Mouse (Mus musculus): ENCODE measurements around the gene Alox12. TPM values are rescaled to one million over a fixed set of nuclear protein-coding genes. Genes with fewer than 3 reads are reported as not detected.
A peak's percentile ranks its signal among the peaks of the same experiment; 100 is the strongest.

Gene Alox12
- polyA plus RNA-seq, 1 experiment, result 1.2 TPM

- Histone ChIP-seq H3K4me1 (replicated peaks; ENCODE audit: control insufficient read depth, insufficient read depth, low read length) (peaks cover 27% of the 10 kb centered on the region), H3K27ac (ENCODE audit: control insufficient read depth, insufficient read depth, low read length) (no peak overlapping the region), H3K36me3 (ENCODE audit: control insufficient read depth, insufficient read depth, low read length) (no peaks in the 10 kb centered on the region), H3K27me3 (ENCODE audit: control insufficient read depth, insufficient read depth, low read length) (peaks cover 6% of the 10 kb centered on the region; the same call in 1 of the 2 replicates), H3K4me3 (ENCODE audit: control insufficient read depth, insufficient read depth, low read length) (no peak overlapping the region)
- DNase-seq, result no peak
- TF ChIP-seq POLR2A (IDR thresholded peaks at IDR 0.05; ENCODE audit: control insufficient read depth, extremely low read depth, insufficient read depth, low read length, poor library complexity) (no peak), CTCF (IDR thresholded peaks at IDR 0.05; ENCODE audit: borderline replicate concordance, control insufficient read depth, extremely low read depth, insufficient read depth, low read length, poor library complexity) (no peak)
- WGBS, result 81% methylated on average over 18 of the region's 18 CpGs
These were observed 28.6 kb downstream of the Alox12 start for GRCm38 (mm10) chr11:70226602-70226890.

DNA sequence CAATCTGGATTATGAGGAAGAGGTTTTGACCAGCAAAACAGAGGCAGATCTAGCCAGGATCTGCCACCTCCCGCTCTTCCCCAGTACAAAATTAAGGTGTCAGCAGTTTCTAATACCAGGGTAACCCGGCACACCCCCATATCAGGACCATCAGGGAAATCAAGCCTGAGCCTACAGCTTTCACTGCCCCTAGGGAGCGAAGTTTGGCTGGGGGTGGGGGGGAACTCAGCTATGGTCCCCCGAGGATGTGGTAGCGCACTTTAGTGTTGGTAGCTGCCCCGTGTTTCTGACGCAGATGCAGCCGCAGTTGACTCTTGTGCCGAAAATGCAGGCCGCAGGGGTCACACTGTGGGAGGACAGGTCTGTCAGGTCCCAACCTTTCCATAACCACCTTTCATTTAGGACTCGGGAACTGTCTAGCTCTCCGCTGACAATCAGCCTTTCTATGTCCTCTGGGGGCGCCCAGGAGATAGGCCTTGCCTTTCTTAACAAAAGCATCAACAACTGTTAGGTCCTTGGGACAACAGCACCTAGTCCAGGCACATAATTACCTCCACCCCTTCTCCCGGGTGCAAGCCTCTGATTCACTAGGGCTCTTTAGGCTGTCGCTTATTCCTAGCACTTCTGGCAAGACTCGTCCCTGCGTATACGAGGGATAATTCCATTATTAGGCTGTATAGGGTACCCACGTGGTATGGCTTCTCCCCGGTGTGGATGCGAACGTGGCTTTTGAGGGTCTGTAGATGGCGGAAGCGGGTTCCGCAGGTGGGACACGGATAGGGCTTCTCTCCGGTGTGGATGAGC, 29.2 kb downstream of the Alox12 start:
- no peak overlapping the region for H3K4me3 ChIP-seq (ENCODE audit: control insufficient read depth, insufficient read depth, low read length)
- DNase-seq, result no peak
- H3K4me1 ChIP-seq (replicated peaks; ENCODE audit: control insufficient read depth, insufficient read depth, low read length), result peaks cover 30% of the 10 kb centered on the region
- 86% methylated on average over 27 of the region's 27 CpGs for WGBS
- H3K27ac ChIP-seq (ENCODE audit: control insufficient read depth, insufficient read depth, low read length), result no peak overlapping the region
- no peaks in the 10 kb centered on the region for H3K36me3 ChIP-seq (ENCODE audit: control insufficient read depth, insufficient read depth, low read length)
- H3K27me3 ChIP-seq (ENCODE audit: control insufficient read depth, insufficient read depth, low read length), result peaks cover 6% of the 10 kb centered on the region; the same call in 1 of the 2 replicates
- TF ChIP-seq POLR2A (IDR thresholded peaks at IDR 0.05; ENCODE audit: control insufficient read depth, extremely low read depth, insufficient read depth, low read length, poor library complexity) (no peak), CTCF (IDR thresholded peaks at IDR 0.05; ENCODE audit: borderline replicate concordance, control insufficient read depth, extremely low read depth, insufficient read depth, low read length, poor library complexity) (no peak)

DNA sequence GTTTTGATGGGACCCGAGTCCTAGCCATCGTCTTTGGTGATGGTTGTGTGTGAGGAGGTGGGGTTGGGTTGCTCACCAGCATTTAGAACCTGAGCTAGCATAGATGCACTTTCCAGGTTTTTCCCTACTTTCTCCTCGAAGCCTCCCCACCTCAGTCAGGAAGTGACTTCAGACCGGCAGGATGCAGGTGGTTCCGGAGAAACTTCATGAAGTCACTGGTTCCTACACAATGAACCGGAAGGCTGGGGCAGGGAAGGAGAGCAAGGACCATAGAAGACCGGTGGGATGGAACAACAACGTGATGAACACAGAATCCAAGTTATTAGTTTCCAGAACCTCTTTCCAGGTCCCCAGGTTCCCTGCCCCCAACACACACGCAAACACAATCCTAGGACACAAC, 31.4 kb downstream of the Alox12 start:
- Histone ChIP-seq H3K4me1 (replicated peaks; ENCODE audit: control insufficient read depth, insufficient read depth, low read length) (peaks cover 23% of the 10 kb centered on the region), H3K27ac (ENCODE audit: control insufficient read depth, insufficient read depth, low read length) (no peak overlapping the region), H3K4me3 (ENCODE audit: control insufficient read depth, insufficient read depth, low read length) (no peak overlapping the region), H3K36me3 (ENCODE audit: control insufficient read depth, insufficient read depth, low read length) (no peaks in the 10 kb centered on the region), H3K27me3 (ENCODE audit: control insufficient read depth, insufficient read depth, low read length) (no peaks in the 10 kb centered on the region; the same call in 1 of the 2 replicates)
- TF ChIP-seq CTCF (IDR thresholded peaks at IDR 0.05; ENCODE audit: borderline replicate concordance, control insufficient read depth, extremely low read depth, insufficient read depth, low read length, poor library complexity), result no peak
- TF ChIP-seq POLR2A (IDR thresholded peaks at IDR 0.05; ENCODE audit: control insufficient read depth, extremely low read depth, insufficient read depth, low read length, poor library complexity), result no peak
- 21% methylated on average over 9 of the region's 9 CpGs for WGBS
- DNase-seq, result no peak

GRCm38 (mm10) chr11:70221603-70222500, 33.3 kb downstream of the Alox12 start:
- Histone ChIP-seq H3K27ac (ENCODE audit: control insufficient read depth, insufficient read depth, low read length) (no peak overlapping the region), H3K4me3 (ENCODE audit: control insufficient read depth, insufficient read depth, low read length) (no peak overlapping the region), H3K27me3 (ENCODE audit: control insufficient read depth, insufficient read depth, low read length) (no peaks in the 10 kb centered on the region; the same call in 1 of the 2 replicates), H3K36me3 (ENCODE audit: control insufficient read depth, insufficient read depth, low read length) (no peaks in the 10 kb centered on the region), H3K4me1 (replicated peaks; ENCODE audit: control insufficient read depth, insufficient read depth, low read length) (peaks cover 20% of the 10 kb centered on the region)
- WGBS, result 18% methylated on average over 14 of the region's 14 CpGs
- TF ChIP-seq POLR2A (IDR thresholded peaks at IDR 0.05; ENCODE audit: control insufficient read depth, extremely low read depth, insufficient read depth, low read length, poor library complexity), result no peak
- no peak for TF ChIP-seq CTCF (IDR thresholded peaks at IDR 0.05; ENCODE audit: borderline replicate concordance, control insufficient read depth, extremely low read depth, insufficient read depth, low read length, poor library complexity)
- DNase-seq, result no peak

GRCm38 (mm10) chr11:70220731-70221602, 34.2 kb downstream of the Alox12 start, which contains the start of gene Slc16a13:
Slc16a13 (minus strand) TSS chr11:70221064.
- H3K4me1 ChIP-seq (replicated peaks; ENCODE audit: control insufficient read depth, insufficient read depth, low read length), result peaks cover 20% of the 10 kb centered on the region
- H3K36me3 ChIP-seq (ENCODE audit: control insufficient read depth, insufficient read depth, low read length), result no peaks in the 10 kb centered on the region
- peak; percentile 89 for DNase-seq
- TF ChIP-seq CTCF (IDR thresholded peaks at IDR 0.05; ENCODE audit: borderline replicate concordance, control insufficient read depth, extremely low read depth, insufficient read depth, low read length, poor library complexity) (no peak), POLR2A (IDR thresholded peaks at IDR 0.05; ENCODE audit: control insufficient read depth, extremely low read depth, insufficient read depth, low read length, poor library complexity) (peak; percentile 11; the same call in 1 of the 2 replicates)
- H3K27ac ChIP-seq (ENCODE audit: control insufficient read depth, insufficient read depth, low read length), result no peak within 1 kb of the TSS
- no peaks in the 10 kb centered on the region; the same call in 1 of the 2 replicates for H3K27me3 ChIP-seq (ENCODE audit: control insufficient read depth, insufficient read depth, low read length)
- H3K4me3 ChIP-seq (ENCODE audit: control insufficient read depth, insufficient read depth, low read length), result peak within 1 kb of the TSS; percentile 51
- WGBS, result 0% methylated on average over 28 of the region's 28 CpGs

Measured in thymus, adult 2 months (tissue).